Mouse (Mus musculus) thymus, adult 2 months (tissue): ENCODE data around the gene Pbld2. TPM values are rescaled to one million over a fixed set of nuclear protein-coding genes. Genes with fewer than 3 reads are reported as not detected.

Source experiments
- DNase-seq: peaks from one replicate; pipeline ENCODE4 v3.0.0; 2021
- H3K27ac ChIP-seq: fragments of 200-500 bp; 2 replicates; pipeline ENCODE4 v1.5.1; 2012; ENCODE audit warnings: low read length, control low read depth; ENCODE audit not compliant: control insufficient read depth, insufficient read depth
- H3K27me3 ChIP-seq: fragments of 200-500 bp; 2 replicates; pipeline ENCODE4 v1.6.1; 2012; ENCODE audit warnings: mild to moderate bottlenecking, low read length, moderate library complexity, mixed read lengths; ENCODE audit not compliant: control insufficient read depth, insufficient read depth
- H3K36me3 ChIP-seq: fragments of 200-500 bp; 2 replicates; pipeline ENCODE4 v1.6.1; 2012; ENCODE audit warnings: mild to moderate bottlenecking, low read length, moderate library complexity; ENCODE audit not compliant: control insufficient read depth, insufficient read depth
- H3K4me1 ChIP-seq: fragments of 200-500 bp; replicated peaks from 2 replicates; pipeline ENCODE4 v1.6.1; 2012; ENCODE audit warnings: low read length; ENCODE audit not compliant: control insufficient read depth, insufficient read depth
- H3K4me3 ChIP-seq: fragments of 200-500 bp; 2 replicates; pipeline ENCODE4 v1.5.1; 2012; ENCODE audit warnings: mild to moderate bottlenecking, low read length, control low read depth, moderate library complexity; ENCODE audit not compliant: control insufficient read depth, insufficient read depth
- CTCF ChIP-seq: fragments of 200-500 bp; IDR thresholded peaks from 2 replicates; pipeline ENCODE4 v1.5.1; 2012; ENCODE audit warnings: mild to moderate bottlenecking, control low read depth, low read length, moderate library complexity, borderline replicate concordance; ENCODE audit not compliant: control insufficient read depth, poor library complexity, insufficient read depth; ENCODE audit errors: extremely low read depth
- POLR2A ChIP-seq: fragments of 200-500 bp; IDR thresholded peaks from 2 replicates; pipeline ENCODE4 v1.6.1; 2012; ENCODE audit warnings: mild to moderate bottlenecking, low read length, control low read depth, moderate library complexity; ENCODE audit not compliant: control insufficient read depth, poor library complexity, insufficient read depth; ENCODE audit errors: extremely low read depth
- WGBS: fragments of 180-500 bp; shearing (Covaris S2); methylation state at CpG from one replicate; pipeline ENCODE4 v1.1.7; 2018; 5-methylcytosine and 5-hydroxymethylcytosine counted together
- polyA plus RNA-seq: library from polyadenylated mRNA; depleted of rRNA; stranded (reverse); fragments of >200 nt; gene quantifications from 2 replicates; pipeline ENCODE4 v1.2.3, GENCODE M21; 2012; rRNA removed

Pbld2 gene
- polyA plus RNA-seq, 1 experiment: 0.62 TPM

DNA sequence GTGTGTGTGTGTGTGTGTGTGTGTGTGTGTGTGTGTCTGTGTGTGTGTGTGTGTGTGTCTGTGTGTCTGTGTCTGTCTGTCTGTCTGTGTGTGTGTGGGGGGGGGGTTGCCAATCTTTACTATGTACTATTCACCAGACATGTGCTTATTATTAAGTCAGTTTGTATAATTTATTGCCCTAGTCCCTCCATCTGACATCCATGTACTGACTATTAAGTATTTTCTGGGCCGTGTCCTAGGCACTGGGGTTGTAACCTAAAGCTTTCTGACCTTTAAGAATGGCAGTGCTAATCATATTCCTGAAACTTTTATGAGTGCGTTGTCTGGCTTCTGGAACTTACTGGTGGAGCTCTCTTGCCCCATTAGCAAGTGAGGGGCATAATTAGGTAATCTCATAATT lies 72.6 kb downstream of the Pbld2 start:
- H3K36me3 ChIP-seq: no peaks in the 10 kb centered on the region
- no peak overlapping the region for H3K4me3 ChIP-seq
- no peak overlapping the region for H3K27ac ChIP-seq
- DNase-seq: no peak
- TF ChIP-seq CTCF (no peak), POLR2A (no peak)
- WGBS: 99% methylated on average over 2 of the region's 2 CpGs
- peaks cover 20% of the 10 kb centered on the region for H3K4me1 ChIP-seq
- H3K27me3 ChIP-seq: peaks cover 3% of the 10 kb centered on the region; the same call in 1 of the 2 replicates

DNA sequence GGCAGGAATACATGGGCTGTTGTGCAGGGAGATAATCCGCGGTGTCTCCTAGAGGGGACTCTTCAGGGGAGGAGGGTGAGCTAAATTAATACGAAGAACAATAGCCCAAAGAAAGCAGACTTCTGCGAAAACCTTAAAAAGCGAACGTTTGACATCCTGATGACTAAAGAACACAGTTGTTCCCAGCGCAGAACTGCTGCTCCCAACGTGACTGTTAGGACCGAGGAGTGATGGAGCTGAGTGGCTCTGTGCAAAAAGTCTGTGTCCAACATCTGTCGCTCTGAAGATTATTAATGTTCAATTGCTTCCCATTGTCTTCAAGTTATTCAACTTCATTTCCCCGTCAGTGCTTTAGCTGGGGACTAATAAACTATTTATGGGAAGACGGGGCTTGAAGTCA lies 74.1 kb downstream of the Pbld2 start:
- WGBS: 88% methylated on average over 12 of the region's 12 CpGs
- Histone ChIP-seq H3K27ac (no peak overlapping the region), H3K36me3 (no peaks in the 10 kb centered on the region), H3K27me3 (peaks cover 3% of the 10 kb centered on the region; the same call in 1 of the 2 replicates), H3K4me1 (peaks cover 11% of the 10 kb centered on the region), H3K4me3 (no peak overlapping the region)
- TF ChIP-seq CTCF (no peak), POLR2A (no peak)
- no peak for DNase-seq

DNA sequence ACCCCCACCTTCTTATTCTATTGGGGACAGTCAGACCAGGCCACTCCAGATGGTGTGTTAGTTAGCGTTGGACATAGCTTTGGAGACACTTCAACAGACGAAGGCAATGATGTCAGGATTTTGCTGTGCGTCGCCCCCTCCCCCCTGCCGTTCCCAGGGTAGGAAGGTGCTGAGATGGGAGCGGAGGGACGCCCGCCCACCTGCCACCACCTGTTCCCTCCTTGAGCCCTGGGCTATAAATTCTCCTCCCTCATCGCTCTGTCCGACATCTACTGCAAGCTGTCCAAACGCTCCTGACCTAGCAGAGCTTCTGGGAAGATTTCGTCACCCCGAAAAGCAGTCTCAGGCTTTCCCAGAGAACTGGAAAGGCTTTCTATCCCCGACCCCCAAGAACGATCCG lies 75.4 kb downstream of the Pbld2 start, which contains the start of gene Atoh7:
Gene Atoh7, plus strand, starts transcription at position 131 of the 400 bp plus-strand sequence.
- Histone ChIP-seq H3K27me3 (peaks cover 3% of the 10 kb centered on the region; the same call in 1 of the 2 replicates), H3K4me3 (peak within 1 kb of the TSS; percentile 46), H3K36me3 (no peaks in the 10 kb centered on the region), H3K27ac (no peak within 1 kb of the TSS), H3K4me1 (peaks cover 11% of the 10 kb centered on the region)
- DNase-seq: no peak
- TF ChIP-seq CTCF (no peak), POLR2A (no peak)
- 69% methylated on average over 16 of the region's 16 CpGs for WGBS

DNA sequence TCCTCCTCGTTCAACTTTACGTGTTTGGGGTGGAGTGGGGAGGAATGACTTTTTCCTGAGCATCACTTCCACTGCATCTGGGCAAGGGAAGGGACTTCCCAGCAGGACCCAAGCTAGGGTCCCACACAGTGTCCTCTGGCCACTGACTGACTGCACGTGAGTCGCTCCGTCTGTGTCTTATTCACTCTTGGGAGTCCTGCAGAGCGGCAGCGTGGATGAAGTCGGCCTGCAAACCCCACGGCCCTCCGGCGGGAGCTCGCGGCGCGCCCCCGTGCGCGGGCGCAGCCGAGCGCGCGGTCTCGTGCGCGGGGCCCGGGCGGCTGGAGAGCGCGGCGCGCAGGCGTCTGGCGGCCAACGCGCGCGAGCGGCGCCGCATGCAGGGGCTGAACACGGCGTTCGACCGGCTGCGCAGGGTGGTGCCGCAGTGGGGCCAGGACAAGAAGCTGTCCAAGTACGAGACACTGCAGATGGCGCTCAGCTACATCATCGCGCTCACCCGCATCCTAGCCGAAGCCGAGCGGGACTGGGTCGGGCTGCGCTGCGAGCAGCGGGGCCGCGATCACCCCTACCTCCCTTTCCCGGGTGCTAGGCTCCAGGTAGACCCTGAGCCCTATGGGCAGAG lies 75.9 kb downstream of the Pbld2 start:
- no peaks in the 10 kb centered on the region for H3K36me3 ChIP-seq
- H3K4me1 ChIP-seq: peaks cover 11% of the 10 kb centered on the region
- H3K27me3 ChIP-seq: peaks cover 3% of the 10 kb centered on the region; the same call in 1 of the 2 replicates
- H3K4me3 ChIP-seq: peak overlapping the region; percentile 46
- no peak for DNase-seq
- TF ChIP-seq CTCF: no peak
- no peak for TF ChIP-seq POLR2A
- H3K27ac ChIP-seq: no peak overlapping the region
- 2% methylated on average over 62 of the region's 62 CpGs for WGBS

DNA sequence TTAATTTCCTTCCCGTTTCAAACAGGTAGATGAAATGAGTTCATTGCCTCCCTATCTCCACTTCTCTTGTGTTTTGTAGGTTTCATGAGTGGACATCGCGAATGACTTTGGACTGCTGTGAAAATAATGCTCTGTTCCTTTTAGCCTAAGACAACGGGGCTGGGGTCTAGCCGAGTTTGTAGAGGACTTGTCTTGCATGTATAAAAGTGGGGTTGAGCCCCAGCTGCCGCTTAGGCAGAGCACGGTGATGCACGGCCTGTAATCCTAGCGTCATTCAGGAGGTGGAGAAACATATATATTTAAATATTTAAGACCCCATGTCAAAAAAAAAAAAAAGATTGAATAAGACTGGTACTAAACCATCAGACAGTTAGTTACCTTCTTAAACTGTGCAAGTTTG lies 76.5 kb downstream of the Pbld2 start:
- no peak for DNase-seq
- TF ChIP-seq CTCF (no peak), POLR2A (no peak)
- peak overlapping the region; percentile 46 for H3K4me3 ChIP-seq
- H3K36me3 ChIP-seq: no peaks in the 10 kb centered on the region
- peaks cover 11% of the 10 kb centered on the region for H3K4me1 ChIP-seq
- H3K27ac ChIP-seq: no peak overlapping the region
- 26% methylated on average over 9 of the region's 9 CpGs for WGBS
- peaks cover 3% of the 10 kb centered on the region; the same call in 1 of the 2 replicates for H3K27me3 ChIP-seq

Other genes starting within 250 kb of the Pbld2 start
- 171 and 180 TPM in 2 replicates for gene Ccar1, start 232.0 kb upstream of the Pbld2 start, polyA plus RNA-seq
- gene Tet1, start 115.3 kb upstream of the Pbld2 start, polyA plus RNA-seq: 5.7 and 6.7 TPM in 2 replicates
- 24.0 and 34.0 TPM in 2 replicates for gene Slc25a16, start 103.7 kb upstream of the Pbld2 start, polyA plus RNA-seq
- gene Dna2, start 77.3 kb upstream of the Pbld2 start, polyA plus RNA-seq: 20.0 and 23.6 TPM in 2 replicates
- 7.5 and 8.0 TPM in 2 replicates for gene Rufy2, start 44.1 kb upstream of the Pbld2 start, polyA plus RNA-seq
- 22.8 and 27.2 TPM in 2 replicates for gene Hnrnph3, start 98 bp upstream of the Pbld2 start, polyA plus RNA-seq
- 0.23 and 0.55 TPM in 2 replicates for gene Pbld1, start 35.8 kb downstream of the Pbld2 start, polyA plus RNA-seq
- gene Atoh7, start 75.3 kb downstream of the Pbld2 start, polyA plus RNA-seq: 0.05 TPM in 1 of 2 replicates, not detected in the other
- 0.22 and 0.98 TPM in 2 replicates for gene Mypn, start 179.6 kb downstream of the Pbld2 start, polyA plus RNA-seq
- gene Herc4, start 219.5 kb downstream of the Pbld2 start, polyA plus RNA-seq: 23.4 and 26.6 TPM in 2 replicates